Mouse (Mus musculus) intestine, embryonic 16.5 days (tissue): ENCODE data around the gene Hid1. TPM values are rescaled to one million over a fixed set of nuclear protein-coding genes. Genes with fewer than 3 reads are reported as not detected.

ENCODE experiments used
- ATAC-seq: fragments of 200-750 bp; cut with Nextera tagmentation; 2 replicates; pipeline ENCODE4 v1.8.0; 2017; ENCODE audit warnings: moderate TSS enrichment, moderate library complexity
- H3K27ac ChIP-seq: fragments of 300-500 bp; sonication (generic); 2 replicates; pipeline ENCODE4 v1.5.1; 2014; ENCODE audit warnings: mild to moderate bottlenecking, low read length
- H3K27me3 ChIP-seq: fragments of 300-500 bp; sonication (generic); replicated peaks from 2 replicates; pipeline ENCODE4 v1.6.1; 2014; ENCODE audit warnings: low read length, control low read depth, mixed read lengths; ENCODE audit not compliant: control insufficient read depth, insufficient read depth
- H3K36me3 ChIP-seq: fragments of 300-500 bp; sonication (generic); 2 replicates; pipeline ENCODE4 v1.6.1; 2014; ENCODE audit warnings: low read length, control low read depth; ENCODE audit not compliant: control insufficient read depth, insufficient read depth
- H3K4me1 ChIP-seq: fragments of 300-500 bp; sonication (generic); 2 replicates; pipeline ENCODE4 v1.6.1; 2014; ENCODE audit warnings: low read length, control low read depth, mixed read lengths; ENCODE audit not compliant: control insufficient read depth, insufficient read depth
- H3K4me2 ChIP-seq: fragments of 300-500 bp; sonication (generic); 2 replicates; pipeline ENCODE4 v1.6.1; 2014; ENCODE audit warnings: low read depth, low read length, control low read depth
- H3K4me3 ChIP-seq: fragments of 300-500 bp; sonication (generic); 2 replicates; pipeline ENCODE4 v1.5.1; 2014; ENCODE audit warnings: mild to moderate bottlenecking, low read length
- H3K9ac ChIP-seq: fragments of 300-500 bp; sonication (generic); 2 replicates; pipeline ENCODE4 v1.6.1; 2014; ENCODE audit warnings: low read depth, low read length
- H3K9me3 ChIP-seq: fragments of 300-500 bp; sonication (generic); 2 replicates; pipeline ENCODE4 v1.6.1; 2016; ENCODE audit warnings: low read length, control low read depth; ENCODE audit not compliant: control insufficient read depth
- WGBS: fragments of 180-500 bp; shearing (Covaris S2); extraction: QIAGEN DNeasy Blood & Tissue Kit; methylation state at CpG from one replicate; pipeline ENCODE4 v1.1.7; 2014; 5-methylcytosine and 5-hydroxymethylcytosine counted together
- polyA plus RNA-seq: library from polyadenylated mRNA; unstranded; fragments of >200 nt; fragmentation: Nextera tagmentation; extraction: Ambion mirVana; gene quantifications from 2 replicates; pipeline ENCODE4 v1.2.1, GENCODE M21; 2015

The Hid1 gene
- polyA plus RNA-seq, 1 experiment from 2014 or later = 20.5 TPM

- no peaks in the 10 kb centered on the region for H3K9me3 ChIP-seq
- H3K4me3 ChIP-seq = peak overlapping the region; percentile 60
- no peaks in the 10 kb centered on the region for H3K36me3 ChIP-seq
- H3K4me1 ChIP-seq = peaks cover 10% of the 10 kb centered on the region
- H3K27me3 ChIP-seq = peaks cover 13% of the 10 kb centered on the region
- H3K4me2 ChIP-seq = peak overlapping the region; percentile 90
- peak overlapping the region; percentile 60 for H3K27ac ChIP-seq
- 4% methylated on average over 28 of the region's 28 CpGs for WGBS
- H3K9ac ChIP-seq = peak overlapping the region; percentile 72
- ATAC-seq = peak; percentile 45
These were observed 706 bp downstream of the Hid1 start for GRCm38 (mm10) chr11:115366706-115367394.

- no peaks in the 10 kb centered on the region for H3K36me3 ChIP-seq
- H3K9ac ChIP-seq = no peak overlapping the region
- no peak overlapping the region for H3K27ac ChIP-seq
- WGBS = 48% methylated on average over 7 of the region's 7 CpGs
- H3K9me3 ChIP-seq = no peaks in the 10 kb centered on the region
- peaks cover 13% of the 10 kb centered on the region for H3K27me3 ChIP-seq
- 0 out of 2 replicates have a peak overlapping the region, but pooled peaks have one; percentile 0 for H3K4me2 ChIP-seq
- peak overlapping the region; percentile 60 for H3K4me3 ChIP-seq
- ATAC-seq = no peak
- H3K4me1 ChIP-seq = peaks cover 10% of the 10 kb centered on the region
These were observed 1.4 kb downstream of the Hid1 start for GRCm38 (mm10) chr11:115366039-115366705.

GRCm38 (mm10) chr11:115364136-115364535, 3.4 kb downstream of the Hid1 start:
- H3K9ac ChIP-seq = no peak overlapping the region
- no peak for ATAC-seq

GRCm38 (mm10) chr11:115359726-115360125, 7.8 kb downstream of the Hid1 start:
- peak overlapping the region; percentile 53; the same call in 1 of the 2 replicates for H3K27ac ChIP-seq
- H3K36me3 ChIP-seq = no peaks in the 10 kb centered on the region
- 0 out of 2 replicates have a peak overlapping the region, but pooled peaks have one; percentile 3 for H3K9ac ChIP-seq
- no peak overlapping the region for H3K4me3 ChIP-seq
- peaks cover 14% of the 10 kb centered on the region for H3K4me1 ChIP-seq
- no peak for ATAC-seq
- WGBS = 62% methylated on average over 6 of the region's 6 CpGs
- H3K4me2 ChIP-seq = no peak overlapping the region
- H3K9me3 ChIP-seq = no peaks in the 10 kb centered on the region
- peaks cover 3% of the 10 kb centered on the region; the same call in 1 of the 2 replicates for H3K27me3 ChIP-seq

More at GRCm38 (mm10) chr11:115364136-115364535, 3.4 kb downstream of the Hid1 start:
- no peaks in the 10 kb centered on the region for H3K36me3 ChIP-seq
- H3K4me2 ChIP-seq = no peak overlapping the region
- H3K27ac ChIP-seq = no peak overlapping the region
- H3K9me3 ChIP-seq = no peaks in the 10 kb centered on the region
- H3K4me3 ChIP-seq = no peak overlapping the region
- H3K27me3 ChIP-seq = peaks cover 13% of the 10 kb centered on the region
- WGBS = 80% methylated on average over 3 of the region's 3 CpGs
- H3K4me1 ChIP-seq = peaks cover 16% of the 10 kb centered on the region

- Histone ChIP-seq H3K36me3 (no peaks in the 10 kb centered on the region), H3K4me2 (no peak overlapping the region), H3K27me3 (peaks cover 3% of the 10 kb centered on the region; the same call in 1 of the 2 replicates), H3K9ac (0 out of 2 replicates have a peak overlapping the region, but pooled peaks have one; percentile 3), H3K4me3 (no peak overlapping the region), H3K4me1 (peaks cover 14% of the 10 kb centered on the region), H3K27ac (peak overlapping the region; percentile 53; the same call in 1 of the 2 replicates), H3K9me3 (no peaks in the 10 kb centered on the region)
- 40% methylated on average over 3 of the region's 3 CpGs for WGBS
- peak; percentile 68 for ATAC-seq
These were observed 8.3 kb downstream of the Hid1 start for GRCm38 (mm10) chr11:115359293-115359692.

- 20% methylated on average over 5 of the region's 5 CpGs for WGBS
- ATAC-seq = no peak
- Histone ChIP-seq H3K4me3 (no peak overlapping the region), H3K9me3 (no peaks in the 10 kb centered on the region), H3K36me3 (no peaks in the 10 kb centered on the region), H3K4me2 (no peak overlapping the region), H3K4me1 (peaks cover 11% of the 10 kb centered on the region), H3K9ac (no peak overlapping the region), H3K27ac (no peak overlapping the region), H3K27me3 (peaks cover 3% of the 10 kb centered on the region; the same call in 1 of the 2 replicates)
These were observed 9.1 kb downstream of the Hid1 start for GRCm38 (mm10) chr11:115358468-115358867.

- H3K9ac ChIP-seq = no peak overlapping the region
- H3K4me1 ChIP-seq = peaks cover 9% of the 10 kb centered on the region
- H3K36me3 ChIP-seq = no peaks in the 10 kb centered on the region
- 8% methylated on average over 8 of the region's 8 CpGs for WGBS
- H3K4me3 ChIP-seq = no peak overlapping the region
- H3K4me2 ChIP-seq = no peak overlapping the region
- no peak for ATAC-seq
- no peaks in the 10 kb centered on the region for H3K9me3 ChIP-seq
- no peak overlapping the region for H3K27ac ChIP-seq
- peaks cover 3% of the 10 kb centered on the region; the same call in 1 of the 2 replicates for H3K27me3 ChIP-seq
These were observed 13.4 kb downstream of the Hid1 start for GRCm38 (mm10) chr11:115354183-115354582.

GRCm38 (mm10) chr11:115353375-115353774, 14.2 kb downstream of the Hid1 start:
- ATAC-seq = no peak
- Histone ChIP-seq H3K4me3 (no peak overlapping the region), H3K9me3 (no peaks in the 10 kb centered on the region), H3K27ac (no peak overlapping the region), H3K27me3 (peaks cover 3% of the 10 kb centered on the region; the same call in 1 of the 2 replicates), H3K9ac (no peak overlapping the region), H3K36me3 (no peaks in the 10 kb centered on the region), H3K4me1 (peaks cover 8% of the 10 kb centered on the region; the same call in 1 of the 2 replicates), H3K4me2 (no peak overlapping the region)
- 87% methylated on average over 5 of the region's 5 CpGs for WGBS

- ATAC-seq = peak; percentile 72
These were observed 17.6 kb downstream of the Hid1 start for GRCm38 (mm10) chr11:115349976-115350375.

More at GRCm38 (mm10) chr11:115349976-115350375, 17.6 kb downstream of the Hid1 start:
- Histone ChIP-seq H3K4me3 (no peak overlapping the region), H3K9me3 (no peaks in the 10 kb centered on the region), H3K9ac (no peak overlapping the region), H3K4me2 (no peak overlapping the region), H3K4me1 (peaks cover 25% of the 10 kb centered on the region), H3K27me3 (peaks cover 2% of the 10 kb centered on the region; the same call in 1 of the 2 replicates), H3K27ac (no peak overlapping the region), H3K36me3 (no peaks in the 10 kb centered on the region)
- WGBS = 23% methylated on average over 4 of the region's 4 CpGs
